Mouse (Mus musculus): Measurements from ENCODE around the gene Cacng5. TPM values are rescaled to one million over a fixed set of nuclear protein-coding genes. Genes with fewer than 3 reads are reported as not detected.

Cacng5 gene
- polyA plus RNA-seq, 2 experiments, result 0.03 TPM; not detected in 1

GRCm38 (mm10) chr11:107859871-107860270, 55.0 kb downstream of the Cacng5 start:
- H3K9ac ChIP-seq (replicated peaks), result no peak overlapping the region
- no peak overlapping the region for H3K4me3 ChIP-seq (ENCODE audit: insufficient read depth in 1 of 2, low read depth in 2 of 2, low read length in 2 of 2)
- no peaks in the 10 kb centered on the region for H3K36me3 ChIP-seq (replicated peaks; ENCODE audit: control insufficient read depth, insufficient read depth, low read depth)
- no peaks in the 10 kb centered on the region for H3K9me3 ChIP-seq (ENCODE audit: control insufficient read depth, low read length)
- no peak for ATAC-seq (ENCODE audit: insufficient read depth)
- no peak for DNase-seq (ENCODE audit: low read depth in 3 of 3, low spot score in 3 of 3)
- H3K4me1 ChIP-seq (replicated peaks; ENCODE audit: control insufficient read depth in 2 of 2, insufficient read depth in 2 of 2, low read length in 1 of 2), result no peaks in the 10 kb centered on the region
- no peak overlapping the region for H3K4me2 ChIP-seq (ENCODE audit: low read depth)
- no peaks in the 10 kb centered on the region for H3K27me3 ChIP-seq (ENCODE audit: control insufficient read depth, insufficient read depth, low read length)
- TF ChIP-seq EP300 (IDR thresholded peaks at IDR 0.05; ENCODE audit: low read depth), result no peak
- TF ChIP-seq CTCF (IDR thresholded peaks at IDR 0.05; ENCODE audit: low read depth), result no peak
- H3K27ac ChIP-seq, result no peak overlapping the region
- 75% methylated on average over 4 of the region's 4 CpGs for WGBS (ENCODE audit: insufficient replicate concordance)

GRCm38 (mm10) chr11:107859288-107859687, 55.6 kb downstream of the Cacng5 start:
- 14% methylated on average over 7 of the region's 7 CpGs for WGBS (ENCODE audit: insufficient replicate concordance)
- H3K9ac ChIP-seq (replicated peaks), result no peak overlapping the region
- peak; percentile 77 for TF ChIP-seq CTCF (IDR thresholded peaks at IDR 0.05; ENCODE audit: low read depth)
- TF ChIP-seq EP300 (IDR thresholded peaks at IDR 0.05; ENCODE audit: low read depth), result no peak
- no peaks in the 10 kb centered on the region for H3K36me3 ChIP-seq (replicated peaks; ENCODE audit: control insufficient read depth, insufficient read depth, low read depth)
- no peak overlapping the region for H3K4me2 ChIP-seq (ENCODE audit: low read depth)
- DNase-seq (ENCODE audit: low read depth in 3 of 3, low spot score in 3 of 3) (peak in 2 of 3 experiments; percentile 16), ATAC-seq (ENCODE audit: insufficient read depth) (no peak)
- no peaks in the 10 kb centered on the region for H3K9me3 ChIP-seq (ENCODE audit: control insufficient read depth, low read length)
- H3K27ac ChIP-seq, result no peak overlapping the region
- no peak overlapping the region for H3K4me3 ChIP-seq (ENCODE audit: insufficient read depth in 1 of 2, low read depth in 2 of 2, low read length in 2 of 2)
- H3K27me3 ChIP-seq (ENCODE audit: control insufficient read depth, insufficient read depth, low read length), result no peaks in the 10 kb centered on the region
- no peaks in the 10 kb centered on the region for H3K4me1 ChIP-seq (replicated peaks; ENCODE audit: control insufficient read depth in 2 of 2, insufficient read depth in 2 of 2, low read length in 1 of 2)

- H3K27me3 ChIP-seq (ENCODE audit: control insufficient read depth, insufficient read depth, low read length), result no peaks in the 10 kb centered on the region
- no peak overlapping the region for H3K9ac ChIP-seq (replicated peaks)
- H3K9me3 ChIP-seq (ENCODE audit: control insufficient read depth, low read length), result no peaks in the 10 kb centered on the region
- H3K27ac ChIP-seq, result no peak overlapping the region
- no peak for TF ChIP-seq EP300 (IDR thresholded peaks at IDR 0.05; ENCODE audit: low read depth)
- TF ChIP-seq CTCF (IDR thresholded peaks at IDR 0.05; ENCODE audit: low read depth), result peak; percentile 40
- no peak for ATAC-seq (ENCODE audit: insufficient read depth)
- WGBS (ENCODE audit: insufficient replicate concordance), result 8% methylated on average over 1 of the region's 1 CpGs
- no peak overlapping the region for H3K4me2 ChIP-seq (ENCODE audit: low read depth)
- H3K4me1 ChIP-seq (replicated peaks; ENCODE audit: control insufficient read depth in 2 of 2, insufficient read depth in 2 of 2, low read length in 1 of 2), result no peaks in the 10 kb centered on the region
- no peaks in the 10 kb centered on the region for H3K36me3 ChIP-seq (replicated peaks; ENCODE audit: control insufficient read depth, insufficient read depth, low read depth)
- H3K4me3 ChIP-seq (ENCODE audit: insufficient read depth in 1 of 2, low read depth in 2 of 2, low read length in 2 of 2), result no peak overlapping the region
- no peak for DNase-seq (ENCODE audit: low read depth in 3 of 3, low spot score in 3 of 3)
Measured at GRCm38 (mm10) chr11:107853088-107853487, 61.8 kb downstream of the Cacng5 start.

- H3K4me1 ChIP-seq (replicated peaks; ENCODE audit: control insufficient read depth in 2 of 2, insufficient read depth in 2 of 2, low read length in 1 of 2), result no peaks in the 10 kb centered on the region
- H3K9me3 ChIP-seq (ENCODE audit: control insufficient read depth, low read length), result no peaks in the 10 kb centered on the region
- DNase-seq (ENCODE audit: low read depth in 3 of 3, low spot score in 3 of 3), result no peak
- 25% methylated on average over 10 of the region's 10 CpGs for WGBS (ENCODE audit: insufficient replicate concordance)
- H3K9ac ChIP-seq (replicated peaks), result no peak overlapping the region
- TF ChIP-seq CTCF (IDR thresholded peaks at IDR 0.05; ENCODE audit: low read depth) (no peak), EP300 (IDR thresholded peaks at IDR 0.05; ENCODE audit: low read depth) (no peak)
- H3K27ac ChIP-seq, result no peak overlapping the region
- H3K27me3 ChIP-seq (ENCODE audit: control insufficient read depth, insufficient read depth, low read length), result no peaks in the 10 kb centered on the region
- H3K36me3 ChIP-seq (replicated peaks; ENCODE audit: control insufficient read depth, insufficient read depth, low read depth), result no peaks in the 10 kb centered on the region
- H3K4me3 ChIP-seq (ENCODE audit: insufficient read depth in 1 of 2, low read depth in 2 of 2, low read length in 2 of 2), result no peak overlapping the region
- no peak for ATAC-seq (ENCODE audit: insufficient read depth)
- no peak overlapping the region for H3K4me2 ChIP-seq (ENCODE audit: low read depth)
Measured at GRCm38 (mm10) chr11:107849621-107850020, 65.2 kb downstream of the Cacng5 start.

GRCm38 (mm10) chr11:107844175-107844574, 70.7 kb downstream of the Cacng5 start:
- H3K36me3 ChIP-seq (replicated peaks; ENCODE audit: control insufficient read depth, insufficient read depth, low read depth), result no peaks in the 10 kb centered on the region
- DNase-seq (ENCODE audit: low read depth in 3 of 3, low spot score in 3 of 3) (no peak), ATAC-seq (ENCODE audit: insufficient read depth) (no peak)
- WGBS (ENCODE audit: insufficient replicate concordance), result 76% methylated on average over 1 of the region's 1 CpGs
- H3K9me3 ChIP-seq (ENCODE audit: control insufficient read depth, low read length), result no peaks in the 10 kb centered on the region
- H3K27ac ChIP-seq, result no peak overlapping the region
- H3K4me1 ChIP-seq (replicated peaks; ENCODE audit: control insufficient read depth in 2 of 2, insufficient read depth in 2 of 2, low read length in 1 of 2), result no peaks in the 10 kb centered on the region
- no peak overlapping the region for H3K4me2 ChIP-seq (ENCODE audit: low read depth)
- H3K9ac ChIP-seq (replicated peaks), result no peak overlapping the region
- H3K4me3 ChIP-seq (ENCODE audit: insufficient read depth in 1 of 2, low read depth in 2 of 2, low read length in 2 of 2), result no peak overlapping the region
- TF ChIP-seq EP300 (IDR thresholded peaks at IDR 0.05; ENCODE audit: low read depth) (no peak), CTCF (IDR thresholded peaks at IDR 0.05; ENCODE audit: low read depth) (no peak)
- H3K27me3 ChIP-seq (ENCODE audit: control insufficient read depth, insufficient read depth, low read length), result no peaks in the 10 kb centered on the region

Data from liver, embryonic 14.5 days (tissue).